Mouse (Mus musculus): ENCODE results near the gene Gcc2.

DNA sequence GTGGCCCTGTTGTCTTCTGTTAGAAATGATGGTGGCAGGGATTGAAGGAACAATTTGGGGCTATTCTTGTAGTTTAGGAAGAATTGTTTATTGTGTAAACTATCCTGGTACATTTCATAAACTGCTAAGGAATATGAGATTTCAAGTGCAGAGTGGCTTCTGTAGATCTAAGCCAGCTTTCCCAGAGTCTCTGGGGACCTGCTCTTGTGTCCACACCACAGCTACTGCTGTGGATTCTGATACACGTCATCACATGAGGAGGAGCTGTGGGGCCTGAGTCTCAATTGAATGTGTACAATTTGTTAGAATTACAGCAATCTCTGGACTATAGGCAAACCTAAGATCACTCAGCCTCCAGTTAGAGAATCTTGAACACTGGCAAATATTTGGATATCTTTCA lies 83.3 kb downstream of the Gcc2 start:
- TF ChIP-seq POLR2A (IDR thresholded peaks at IDR 0.05; ENCODE audit: insufficient read depth, low read length) (no peak), CTCF (IDR thresholded peaks at IDR 0.05; ENCODE audit: low read depth, low read length) (no peak)
